Comparison of ENCODE assay signal across 9 mouse cellular contexts in the genomic region with DNA sequence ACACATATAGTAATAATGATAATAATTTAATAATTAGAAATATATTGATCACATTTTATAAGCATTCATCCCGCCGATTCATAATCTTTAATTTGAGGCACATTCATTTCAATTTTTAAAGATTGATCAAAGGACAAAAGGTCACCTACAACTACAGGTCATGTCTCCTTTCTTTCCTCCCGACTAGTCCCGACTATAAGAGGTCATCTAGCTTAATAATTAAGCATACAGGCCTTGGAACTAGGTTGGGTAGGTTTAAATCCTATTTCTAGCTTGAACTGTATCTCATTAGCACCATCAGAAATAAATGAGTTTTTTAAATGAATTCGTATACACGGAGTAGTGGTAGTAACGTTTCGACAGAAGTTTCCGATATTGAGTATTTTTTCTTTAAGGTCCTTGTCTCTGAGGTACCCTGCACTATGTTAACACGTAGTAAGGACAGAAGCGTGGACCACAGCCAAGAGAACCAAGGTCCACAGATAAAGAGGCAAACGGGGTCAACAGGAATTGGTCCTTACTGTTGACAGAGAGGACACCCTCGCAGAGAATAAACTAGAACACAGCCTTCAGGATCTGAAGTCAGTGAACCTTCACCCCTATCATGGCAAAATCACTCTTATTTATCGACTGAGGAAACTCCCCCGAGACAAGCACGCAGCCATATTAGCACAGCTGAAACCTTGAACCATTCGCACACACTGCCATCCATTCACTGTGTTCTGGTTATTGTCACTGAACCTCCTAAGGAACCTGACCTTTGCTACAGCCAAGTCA.
DNase-seq lines count a peak whose midpoint lies in the region; ATAC-seq and TF ChIP-seq lines count a peak whose summit lies in the region.
"Had no signal": no experiment of that assay in that cellular context is flagged by ENCODE, and none has a peak within 500 bp of the region (broad histone marks: within the 10 kb centered on the region; RNA-seq: fewer than 3 reads in every experiment).

No protein-coding gene starts in this region.

- H3K9ac ChIP-seq in ES-Bruce4 (ENCODE audit: low read depth, poor library complexity, severe bottlenecking) (peak overlapping the region; percentile 17; the same call in 1 of the 2 replicates), ES-E14 (ENCODE audit: insufficient read depth, low read depth, low read length, poor library complexity, severe bottlenecking) (peak overlapping the region; percentile 20; the same call in 1 of the 2 replicates)
- no peak overlapping the region for H3K9ac ChIP-seq in heart, postnatal 0 days (replicated peaks; ENCODE audit: low read depth, low read length)
- H3K9ac ChIP-seq: limb, embryonic 15.5 days had no signal

- peak; percentile 54 for ATAC-seq in heart, postnatal 0 days (ENCODE audit: insufficient read depth, low read depth)

- no peaks in the 10 kb centered on the region for H3K27me3 ChIP-seq in ES-Bruce4 (ENCODE audit: control insufficient read depth, insufficient read depth, low read length, poor library complexity, severe bottlenecking)
- H3K27me3 ChIP-seq in heart, postnatal 0 days (ENCODE audit: control insufficient read depth, insufficient read depth, low read length): no peaks in the 10 kb centered on the region
- H3K27me3 ChIP-seq: limb, embryonic 15.5 days had no signal

- H3K4me1 ChIP-seq in ES-Bruce4 (ENCODE audit: control insufficient read depth, insufficient read depth, low read length) (peaks cover 3% of the 10 kb centered on the region), ES-E14 (ENCODE audit: control insufficient read depth in 2 of 2, insufficient read depth in 2 of 2, low read length in 2 of 2, poor library complexity in 1 of 2) (peaks cover 9 to 18% of the 10 kb centered on the region in 2 experiments; a peak in 3 of 4 replicates)
- peaks cover 26% of the 10 kb centered on the region for H3K4me1 ChIP-seq in heart, postnatal 0 days (ENCODE audit: control insufficient read depth, insufficient read depth)

- no peak for TF ChIP-seq EP300 in ES-Bruce4 (IDR thresholded peaks at IDR 0.05; ENCODE audit: insufficient read depth, low read depth, low read length)
- peak; percentile 79 for TF ChIP-seq EP300 in heart, postnatal 0 days (IDR thresholded peaks at IDR 0.05; ENCODE audit: low read depth)

- H3K27ac ChIP-seq in ES-Bruce4 (ENCODE audit: insufficient read depth, low read length) (no peak overlapping the region), ES-E14 (ENCODE audit: insufficient read depth, low read depth, low read length, poor library complexity, severe bottlenecking) (no peak overlapping the region)
- H3K27ac ChIP-seq in heart, postnatal 0 days (ENCODE audit: low read depth): peak overlapping the region; percentile 81
- no peak overlapping the region for H3K27ac ChIP-seq in left cerebral cortex, adult 2 months

- H3K9me3 ChIP-seq in ES-Bruce4 (replicated peaks; ENCODE audit: control insufficient read depth, insufficient read depth, low read length, poor library complexity, severe bottlenecking) (no peaks in the 10 kb centered on the region), ES-E14 (ENCODE audit: control insufficient read depth, insufficient read depth, low read depth, low read length) (no peaks in the 10 kb centered on the region)
- H3K9me3 ChIP-seq in heart, postnatal 0 days (replicated peaks; ENCODE audit: control insufficient read depth, low read length): no peaks in the 10 kb centered on the region
- H3K9me3 ChIP-seq: G1E; limb, embryonic 15.5 days had no signal

- 21% methylated on average over 17 of the region's 17 CpGs for WGBS in heart, postnatal 0 days

- peak overlapping the region; percentile 35 for H3K4me2 ChIP-seq in heart, postnatal 0 days (ENCODE audit: low read depth, low read length)
- H3K4me2 ChIP-seq: limb, embryonic 15.5 days had no signal

- intact Hi-C loops in left cerebral cortex, adult 2 months (cut with DNase I): loop anchor here (2.0 to 10.0 kb wide), 6 partner anchors 187 to 625 kb away; partner anchors contain the start of genes Egr2, Jmjd1c and Reep3

- in situ Hi-C loops in ES-E14 (cut with MboI; ENCODE audit: low sequenced_read_pairs in 2 of 2, unreplicated experiment in 2 of 2): loop anchor here (25.0 kb wide), 1 partner anchor 177 kb away; the partner anchor contains the start of genes Jmjd1c (in 2 of the 2) and Reep3 (in 2 of the 2)

- H3K4me3 ChIP-seq in ES-Bruce4 (ENCODE audit: low read depth, low read length): no peak overlapping the region
- H3K4me3 ChIP-seq in ES-E14 (ENCODE audit: insufficient read depth in 1 of 2, low read depth in 1 of 2, low read length in 2 of 2, poor library complexity in 1 of 2, severe bottlenecking in 1 of 2): no peak overlapping the region
- H3K4me3 ChIP-seq in heart, postnatal 0 days (ENCODE audit: low read depth, low read length): peak overlapping the region; percentile 2
- H3K4me3 ChIP-seq in left cerebral cortex, adult 2 months: no peak overlapping the region
- H3K4me3 ChIP-seq: limb, embryonic 15.5 days had no signal

- DNase-seq in ES-E14 (ENCODE audit: low read depth, low spot score): no peak
- DNase-seq in heart, postnatal 0 days (ENCODE audit: low spot score): peak; percentile 70
- peak; percentile 67 for DNase-seq in kidney, postnatal 14 days
- no peak for DNase-seq in right cerebral cortex, postnatal 14 days
- no peak for DNase-seq in left cerebral cortex, adult 2 months (ENCODE audit: extremely low spot score in 1 of 2, low spot score in 2 of 2)
- DNase-seq in cerebellum, postnatal 10 days: no peak

- TF ChIP-seq POLR2A in ES-Bruce4 (IDR thresholded peaks at IDR 0.05; ENCODE audit: insufficient read depth, low read length): no peak

- no peak for TF ChIP-seq CTCF in ES-Bruce4 (IDR thresholded peaks at IDR 0.05; ENCODE audit: low read depth, low read length)
- no peak for TF ChIP-seq CTCF in heart, postnatal 0 days (IDR thresholded peaks at IDR 0.05; ENCODE audit: low read depth)
- no peak for TF ChIP-seq CTCF in left cerebral cortex, adult 2 months (IDR thresholded peaks at IDR 0.05)

- H3K36me3 ChIP-seq in ES-Bruce4 (ENCODE audit: control insufficient read depth, insufficient read depth, low read length, poor library complexity, severe bottlenecking) (no peaks in the 10 kb centered on the region), ES-E14 (ENCODE audit: control insufficient read depth, insufficient read depth, low read length, poor library complexity, severe bottlenecking) (no peaks in the 10 kb centered on the region)
- no peaks in the 10 kb centered on the region for H3K36me3 ChIP-seq in heart, postnatal 0 days (replicated peaks; ENCODE audit: control insufficient read depth, insufficient read depth, low read length)
- H3K36me3 ChIP-seq: G1E; limb, embryonic 15.5 days had no signal

TF ChIP-seq in ES-E14, 5 proteins besides CTCF, POLR2A, EP300 and RAD21:
- no peak for TF ChIP-seq ZNF384 (IDR thresholded peaks at IDR 0.05; ENCODE audit: low read depth, low read length)
- no peak for TF ChIP-seq MAFK (IDR thresholded peaks at IDR 0.05; ENCODE audit: insufficient read depth, low read depth, low read length)
- no peak for TF ChIP-seq CHD2 (IDR thresholded peaks at IDR 0.05; ENCODE audit: low read depth, low read length)
- no peak for TF ChIP-seq HCFC1 (IDR thresholded peaks at IDR 0.05; ENCODE audit: borderline replicate concordance, insufficient read depth, low read length)
- TF ChIP-seq ZC3H11A (IDR thresholded peaks at IDR 0.05; ENCODE audit: borderline replicate concordance, low read depth, low read length): no peak
TF ChIP-seq in ES-E14: peak in this region for 0.

Comparison
In these comparisons a context has a peak if more than half of its experiments do, and no peak if none do; other contexts are left out.
1. DNase-seq: peak in heart, postnatal 0 days (single experiment) and kidney, postnatal 14 days (single experiment); none in ES-E14 (single experiment), right cerebral cortex, postnatal 14 days (single experiment), left cerebral cortex, adult 2 months (0 of 2) and cerebellum, postnatal 10 days (0 of 2).